Comparison of ENCODE assay signal across 13 mouse cellular contexts in genomic region chr11:99154987-99155641, GRCm38 (mm10). TPM values are rescaled to one million over a fixed set of nuclear protein-coding genes. Genes with fewer than 3 reads are reported as not detected.
DNase-seq lines count a peak whose midpoint lies in the region; ATAC-seq lines count a peak whose summit lies in the region.
"Had no signal": no experiment of that assay in that cellular context is flagged by ENCODE, and none has a peak within 500 bp of the region (broad histone marks: within the 10 kb centered on the region; RNA-seq: fewer than 3 reads in every experiment).

Gene Ccr7, minus strand, starts transcription at chr11:99155077.

- H3K4me3 ChIP-seq in heart, embryonic 14.5 days (ENCODE audit: control insufficient read depth in 1 of 2, insufficient read depth in 1 of 2, low read depth in 1 of 2, low read length in 2 of 2), result peak within 1 kb of the TSS; percentile 0 to 28; a peak in 2 of 4 replicates
- H3K4me3 ChIP-seq: forebrain, embryonic 13.5 days had no signal

- H3K4me1 ChIP-seq in heart, embryonic 14.5 days (ENCODE audit: control insufficient read depth in 2 of 2, insufficient read depth in 2 of 2, low read length in 2 of 2), result peaks cover 0 to 2% of the 10 kb centered on the region in 2 experiments; a peak in 2 of 4 replicates
- H3K4me1 ChIP-seq: forebrain, embryonic 13.5 days had no signal

- no peak for ATAC-seq in heart, embryonic 14.5 days (ENCODE audit: insufficient number of reproducible peaks, insufficient read depth, low FRiP score, low read depth)
- ATAC-seq in hematopoietic stem cell, adult 5-6 weeks (replicated peaks in 1 of 2; ENCODE audit: insufficient read depth in 1 of 2, low FRiP score in 2 of 2, low TSS enrichment in 1 of 2, low read depth in 1 of 2, poor library complexity in 2 of 2, severe bottlenecking in 2 of 2), result peak; percentile 43 to 49; a peak in 2 of 4 replicates
- ATAC-seq: forebrain, embryonic 13.5 days had no signal

- WGBS in heart, embryonic 14.5 days, result 33% methylated on average over 12 of the region's 12 CpGs

- peak within 1 kb of the TSS; percentile 18; the same call in 1 of the 2 replicates for H3K9ac ChIP-seq in heart, embryonic 14.5 days (ENCODE audit: low read length)
- H3K9ac ChIP-seq: forebrain, embryonic 13.5 days; hindbrain, embryonic 14.5 days; lung, embryonic 14.5 days had no signal

- no peaks in the 10 kb centered on the region for H3K27me3 ChIP-seq in heart, embryonic 14.5 days (ENCODE audit: control insufficient read depth, insufficient read depth, low read length)
- no peaks in the 10 kb centered on the region for H3K27me3 ChIP-seq in splenic B cell, adult 2 months (ENCODE audit: control insufficient read depth, insufficient read depth, low read length, poor library complexity, severe bottlenecking)
- H3K27me3 ChIP-seq: forebrain, embryonic 13.5 days had no signal

- no peaks in the 10 kb centered on the region for H3K36me3 ChIP-seq in heart, embryonic 14.5 days (ENCODE audit: control insufficient read depth, insufficient read depth, low read length)
- H3K36me3 ChIP-seq in splenic B cell, adult 2 months (ENCODE audit: control insufficient read depth, insufficient read depth, low read length, poor library complexity, severe bottlenecking), result no peaks in the 10 kb centered on the region; the same call in 1 of the 2 replicates

- intact Hi-C loops in heart, postnatal 10 days (cut with DNase I), result loop anchor here (5.0 kb wide), 1 partner anchor 298 kb away; no protein-coding TSS in a partner anchor

- no peak for DNase-seq in heart, postnatal 10 days
- peak; percentile 93 for DNase-seq in CD4-positive helper T cell, adult 2 months (ENCODE audit: low read depth, low spot score)
- DNase-seq in splenic B cell, adult 2 months (ENCODE audit: low read depth, low spot score), result peak; percentile 96
- DNase-seq in ovary, postnatal 14 days (ENCODE audit: low spot score), result no peak
- no peak for DNase-seq in adrenal gland, postnatal 25 days
- DNase-seq in frontal cortex, postnatal 36 days (ENCODE audit: low spot score in 2 of 2), result no peak
- DNase-seq: lung, embryonic 14.5 days; right cerebral cortex, postnatal 4 days had no signal

- peak within 1 kb of the TSS; percentile 44 for H3K4me2 ChIP-seq in heart, embryonic 14.5 days (ENCODE audit: low read length)
- H3K4me2 ChIP-seq: forebrain, embryonic 13.5 days; hindbrain, embryonic 14.5 days; lung, embryonic 14.5 days had no signal

- no peaks in the 10 kb centered on the region for H3K9me3 ChIP-seq in heart, embryonic 14.5 days (ENCODE audit: control insufficient read depth, low read length)
- H3K9me3 ChIP-seq: forebrain, embryonic 13.5 days had no signal

- H3K27ac ChIP-seq in heart, embryonic 14.5 days (replicated peaks in 1 of 2; ENCODE audit: control insufficient read depth in 1 of 2, insufficient read depth in 1 of 2, low read depth in 2 of 2, low read length in 2 of 2), result no peak within 1 kb of the TSS
- H3K27ac ChIP-seq: forebrain, embryonic 13.5 days; hindbrain, embryonic 14.5 days had no signal

RNA-seq across cellular contexts. Expression of gene Ccr7, which starts in this region (rescaled TPM):
- polyA plus RNA-seq in heart, embryonic 14.5 days (2014; fragmentation: Nextera tagmentation; extraction: Ambion mirVana), result 0.16 TPM in 1 of 2 replicates, not detected in the other
- total RNA-seq in heart, postnatal 10 days (2021), result under 1 TPM; 0.42 to 0.62 TPM
- total RNA-seq in hematopoietic stem cell, adult 5-6 weeks (2017), result 1.2 and 2.8 TPM in 2 replicates
- 0.21 TPM in 1 of 2 replicates, not detected in the other for total RNA-seq in adrenal gland, postnatal 25 days (2021)
- total RNA-seq: left cerebral cortex, postnatal 36 days had no signal
- polyA plus RNA-seq: forebrain, embryonic 13.5 days; hindbrain, embryonic 14.5 days had no signal

Comparison
In these comparisons a context has a peak if more than half of its experiments do, and no peak if none do; other contexts are left out.
1. DNase-seq: peak in CD4-positive helper T cell, adult 2 months (single experiment) and splenic B cell, adult 2 months (single experiment); none in heart, postnatal 10 days (0 of 2), ovary, postnatal 14 days (single experiment), adrenal gland, postnatal 25 days (single experiment) and frontal cortex, postnatal 36 days (0 of 2).